Mouse (Mus musculus) mature B cell (primary cell): ENCODE data around the gene Ube2c.

ENCODE experiments used
- in situ Hi-C: fragments of 300-500 bp; cut with MboI; formaldehyde crosslinking; loops from 2 replicates; pipeline ENCODE4 v1.14.3; 2019

Ube2c gene

GRCm38 (mm10) chr2:164761502-164761901, 8.2 kb upstream of the Ube2c start:
- in situ Hi-C loops, result no loop called here

GRCm38 (mm10) chr2:164761971-164762370, 7.7 kb upstream of the Ube2c start:
- in situ Hi-C loops, result no loop called here

GRCm38 (mm10) chr2:164762593-164762992, 7.1 kb upstream of the Ube2c start:
- in situ Hi-C loops, result no loop called here

DNA sequence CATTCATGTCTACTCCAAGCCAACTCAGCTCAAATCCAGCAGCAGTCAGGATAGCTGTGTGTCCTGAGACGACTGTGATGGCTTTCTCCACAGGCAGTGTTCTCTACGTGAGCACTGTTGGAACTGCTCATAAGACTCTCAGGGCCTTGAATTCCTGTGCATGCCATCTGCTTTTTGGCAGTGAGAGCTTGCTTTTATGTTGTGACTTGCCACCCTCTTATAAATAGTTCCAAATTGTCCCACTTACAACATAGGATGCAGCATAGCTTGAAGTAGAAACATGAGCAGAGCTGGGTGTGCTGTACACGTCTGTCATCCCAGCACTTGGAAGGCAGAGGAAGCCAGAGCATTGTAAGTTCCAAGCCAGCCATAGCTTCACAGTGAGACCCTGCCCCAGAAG, 3.9 kb upstream of the Ube2c start:
- in situ Hi-C loops, result no loop called here

DNA sequence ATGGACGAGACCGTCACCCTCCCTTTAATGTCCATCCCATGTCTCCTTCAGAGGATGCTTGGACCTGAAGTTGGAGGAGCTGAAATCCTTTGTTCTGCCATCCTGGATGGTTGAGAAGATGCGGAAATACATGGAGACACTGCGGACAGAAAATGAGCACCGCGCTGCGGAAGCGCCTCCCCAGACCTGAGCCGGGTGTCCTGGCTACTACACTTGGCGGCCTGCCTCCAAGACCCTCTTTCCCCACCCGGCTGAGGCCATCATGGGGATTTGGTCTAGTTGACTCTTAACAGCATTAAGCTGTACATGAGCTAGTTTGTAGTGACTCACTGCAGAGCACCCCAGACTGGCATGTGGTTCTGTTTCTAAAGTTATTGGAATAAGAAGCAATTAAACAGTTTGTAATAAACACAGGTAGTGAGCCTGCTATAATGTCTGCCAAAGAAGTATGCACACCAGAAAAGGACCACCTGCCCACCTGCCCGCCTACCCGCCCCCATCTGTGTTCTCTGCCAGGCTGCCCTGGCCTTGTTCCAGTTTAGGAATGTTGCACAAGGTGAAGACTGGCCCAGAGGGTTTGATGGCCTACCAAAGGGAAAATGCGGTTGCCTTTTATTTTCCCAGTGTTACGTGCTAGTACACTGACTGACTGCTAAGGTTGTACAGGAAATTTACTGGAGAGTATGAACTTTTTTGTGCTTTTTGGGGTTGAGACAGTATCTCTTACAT, 1.7 kb upstream of the Ube2c start:
- in situ Hi-C loops, result no loop called here

DNA sequence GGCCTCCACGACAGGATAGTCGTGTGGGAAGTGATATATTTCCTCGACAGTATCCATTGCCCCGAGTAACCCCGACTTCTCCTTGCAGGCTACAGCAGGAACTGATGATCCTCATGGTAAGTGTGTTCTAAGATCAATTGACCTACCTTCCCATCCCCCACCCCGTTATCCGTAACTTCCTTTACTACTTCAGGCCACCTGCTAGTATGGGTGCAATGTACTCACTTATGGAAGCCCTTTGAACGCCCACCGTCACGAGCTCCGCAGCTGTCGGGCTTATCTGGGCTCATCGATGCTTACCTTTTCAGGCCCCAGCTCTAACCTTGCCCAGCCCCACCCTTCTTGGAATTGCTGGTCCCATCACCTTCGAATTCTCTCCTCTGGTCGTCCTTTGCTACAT, 581 bp downstream of the Ube2c start:
- in situ Hi-C loops, result no loop called here

GRCm38 (mm10) chr2:164771123-164771522, 1.4 kb downstream of the Ube2c start:
- in situ Hi-C loops, result no loop called here

- in situ Hi-C loops, result no loop called here
Measured at GRCm38 (mm10) chr2:164773229-164773988, 3.7 kb downstream of the Ube2c start.

DNA sequence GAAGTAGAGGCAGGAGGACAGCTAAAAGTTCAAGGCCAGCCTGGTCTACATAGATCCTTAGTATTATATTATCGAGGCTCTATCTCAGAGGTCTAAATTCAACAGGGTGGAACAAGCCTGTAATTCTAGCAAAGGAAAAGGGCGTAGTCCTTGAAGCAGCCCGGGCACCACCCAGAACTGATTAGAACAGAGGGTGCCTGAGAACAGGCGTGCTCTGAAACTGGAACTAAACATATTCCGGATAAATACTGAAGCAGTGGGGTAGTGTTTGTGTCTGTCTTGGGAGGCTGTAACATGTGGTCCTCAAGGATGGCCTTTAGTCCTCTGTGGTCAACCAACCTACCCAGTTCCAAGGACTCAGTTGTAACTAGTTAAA, 4.3 kb downstream of the Ube2c start:
- in situ Hi-C loops, result no loop called here

DNA sequence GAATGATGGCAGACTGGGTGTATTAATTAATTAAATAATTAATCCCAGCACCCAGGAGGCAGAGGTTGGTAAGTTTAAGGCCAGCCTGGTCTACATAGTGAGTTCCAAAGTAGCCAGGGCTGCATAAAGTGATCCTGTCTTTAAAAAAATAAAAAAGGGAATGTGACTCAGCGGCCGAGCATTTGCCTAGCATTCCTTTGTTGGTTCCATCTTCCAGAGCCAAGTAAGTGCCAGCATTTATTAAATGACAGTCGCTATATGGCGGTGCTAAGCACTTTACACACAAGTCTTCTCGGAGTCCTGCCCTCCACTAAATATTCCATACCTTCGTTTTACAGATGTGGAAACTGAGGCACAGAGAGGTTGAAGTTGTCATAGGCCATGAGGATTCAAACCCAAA, 6.4 kb downstream of the Ube2c start:
- in situ Hi-C loops, result no loop called here

DNA sequence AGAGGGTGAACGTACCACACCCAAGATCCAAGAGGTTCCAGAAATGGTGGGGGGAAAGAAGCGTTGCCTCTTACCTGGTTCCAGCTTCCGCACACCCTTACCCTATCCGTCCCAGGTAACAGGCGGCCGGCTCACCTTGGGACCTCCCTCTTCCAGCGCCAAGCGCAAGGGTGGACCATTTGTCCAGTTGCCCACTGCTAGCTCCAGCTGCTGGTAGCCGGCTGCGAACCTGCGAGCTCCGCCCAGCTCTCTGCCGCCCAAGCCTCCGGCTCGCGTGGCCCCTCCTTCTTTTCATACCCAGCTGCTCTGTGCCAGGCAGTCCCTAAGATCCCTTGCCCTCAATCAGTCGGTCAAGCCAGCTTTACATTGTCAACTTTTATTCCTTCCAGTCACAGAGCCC, 7.1 kb downstream of the Ube2c start:
- in situ Hi-C loops, result no loop called here

DNA sequence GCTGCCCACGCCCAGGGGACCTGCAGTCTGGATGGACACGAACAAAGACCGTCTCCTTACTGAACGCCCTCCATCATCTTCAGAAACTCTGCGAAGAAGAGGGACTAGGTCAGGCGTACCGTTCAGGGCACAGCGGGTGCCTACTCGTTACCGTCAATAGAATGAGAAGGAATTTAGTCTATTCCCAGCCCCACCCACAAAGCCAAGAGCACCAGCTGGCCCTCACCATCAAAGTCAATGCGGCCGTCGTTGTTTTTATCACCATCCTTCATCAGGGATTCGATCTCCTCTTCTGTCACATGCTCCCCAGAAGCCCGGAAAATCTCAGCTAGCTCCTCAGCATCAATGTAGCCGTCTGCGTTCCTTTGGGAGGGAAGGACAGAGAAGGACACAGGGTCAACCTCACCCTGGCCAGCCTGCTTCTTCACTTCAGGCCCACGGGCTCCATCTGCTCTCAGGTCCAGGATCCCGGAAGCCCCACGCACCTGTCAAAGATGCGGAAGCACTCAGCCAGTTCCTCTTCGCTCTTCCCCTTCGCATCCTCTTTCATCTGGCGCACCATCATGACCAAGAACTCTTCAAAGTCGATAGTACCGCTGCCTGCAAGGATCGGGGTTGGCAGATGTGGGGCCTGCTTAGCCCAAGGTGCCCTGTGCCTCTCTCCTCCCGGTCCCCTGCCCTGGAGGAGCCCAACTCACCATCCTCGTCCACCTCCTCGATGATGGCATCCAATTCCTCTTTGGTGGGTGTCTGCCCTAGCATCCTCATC, 7.7 kb downstream of the Ube2c start:
- in situ Hi-C loops, result no loop called here

DNA sequence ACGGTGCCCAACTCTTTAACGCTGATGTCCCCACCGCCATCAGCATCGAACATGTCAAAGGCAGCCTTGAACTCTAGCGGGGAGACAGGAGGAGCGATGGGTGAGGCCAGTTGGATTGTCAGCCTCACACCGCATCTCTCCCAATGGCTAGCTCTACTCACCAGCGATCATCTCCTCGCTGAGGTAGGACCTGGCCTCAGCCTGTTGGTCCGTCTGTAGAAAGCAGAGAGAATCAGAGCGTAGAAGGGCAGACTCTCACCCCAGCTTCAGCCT, 8.3 kb downstream of the Ube2c start:
- in situ Hi-C loops, result no loop called here

GRCm38 (mm10) chr2:164778809-164779208, 9.1 kb downstream of the Ube2c start:
- in situ Hi-C loops, result no loop called here

DNA sequence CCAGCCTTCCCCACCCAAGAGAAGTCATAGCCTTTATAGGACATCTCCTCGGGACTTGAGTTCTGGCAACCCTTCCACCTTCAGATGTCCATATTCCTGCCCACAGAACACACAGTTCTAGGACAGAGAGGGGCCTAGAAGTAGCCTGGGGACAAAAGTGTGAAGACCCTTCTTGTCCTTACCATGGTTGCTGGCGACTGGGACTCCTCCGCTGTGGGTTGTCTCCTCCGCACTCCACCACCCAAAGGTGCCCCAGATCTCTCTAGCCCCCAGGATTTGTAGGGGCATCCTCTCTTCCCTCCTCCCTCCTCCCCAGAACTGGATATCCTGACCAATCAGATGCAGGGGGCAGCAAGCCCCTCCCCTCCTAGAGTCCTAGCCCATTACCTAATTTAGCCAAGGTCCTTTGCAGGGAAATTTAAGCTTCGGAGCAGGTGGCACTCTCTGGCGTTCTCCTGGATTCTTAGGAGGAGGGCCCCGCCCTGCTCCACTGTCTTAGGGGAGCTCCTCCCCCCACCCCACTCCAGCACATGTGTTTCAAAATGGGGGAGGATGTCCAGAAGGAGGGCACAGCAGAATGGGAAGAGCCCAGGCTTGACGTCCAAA, 9.9 kb downstream of the Ube2c start, which contains the start of gene Tnnc2:
Tnnc2 (minus strand) TSS at position 487 of the 606 bp plus-strand sequence.
- in situ Hi-C loops, result no loop called here

DNA sequence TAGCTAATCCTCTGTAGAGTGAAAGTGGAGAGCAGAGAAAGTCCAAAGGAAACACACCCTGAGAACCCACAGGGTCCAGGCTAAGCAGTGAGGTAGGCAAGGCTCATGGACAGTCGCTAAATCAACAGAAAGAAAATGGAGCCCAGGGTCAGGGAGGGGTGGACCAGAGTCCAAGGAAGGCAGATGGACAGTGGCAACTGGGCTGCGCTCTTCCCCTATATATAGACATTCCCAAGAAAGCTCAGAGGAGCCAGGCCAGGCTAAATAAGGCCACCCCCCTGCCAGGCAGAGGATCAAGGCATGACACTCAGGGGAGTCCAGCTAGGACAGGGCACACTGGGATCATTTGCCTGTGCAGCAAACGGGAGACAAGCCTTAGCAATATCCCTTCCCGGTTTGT, 12.2 kb downstream of the Ube2c start:
- in situ Hi-C loops, result no loop called here

DNA sequence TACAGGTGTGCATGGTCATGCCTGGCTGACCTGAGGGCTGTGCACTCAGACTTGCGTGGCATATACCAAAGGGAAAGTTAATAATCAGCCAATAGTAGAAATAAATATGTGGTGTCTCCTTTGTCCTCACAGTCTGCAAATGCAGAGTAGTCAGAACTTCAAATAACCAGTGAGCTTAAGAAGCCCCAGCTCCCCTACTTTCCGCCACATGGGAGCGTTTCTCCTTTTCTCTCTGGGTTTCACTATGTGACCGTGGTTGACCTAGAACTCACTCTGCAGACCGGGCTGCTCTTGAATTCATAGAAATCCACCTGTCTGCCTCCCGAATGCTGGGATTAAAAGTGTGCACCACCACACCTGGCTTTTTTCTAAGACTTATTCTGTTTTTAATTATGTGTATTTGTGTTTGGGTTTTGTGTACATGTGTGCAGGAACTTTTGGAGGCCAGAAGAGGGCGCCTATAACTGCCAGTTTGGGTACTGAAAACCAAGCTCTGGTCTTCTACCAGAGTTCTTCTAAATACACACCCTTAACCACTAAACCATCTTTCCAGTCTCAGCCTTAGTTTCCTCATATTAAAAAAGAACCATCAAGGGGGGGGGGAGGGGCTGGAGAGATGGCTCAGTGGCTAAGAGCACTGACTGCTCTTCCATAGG, 14.4 kb downstream of the Ube2c start:
- in situ Hi-C loops, result no loop called here

- in situ Hi-C loops, result no loop called here
Measured at GRCm38 (mm10) chr2:164784869-164785420, 15.2 kb downstream of the Ube2c start.

DNA sequence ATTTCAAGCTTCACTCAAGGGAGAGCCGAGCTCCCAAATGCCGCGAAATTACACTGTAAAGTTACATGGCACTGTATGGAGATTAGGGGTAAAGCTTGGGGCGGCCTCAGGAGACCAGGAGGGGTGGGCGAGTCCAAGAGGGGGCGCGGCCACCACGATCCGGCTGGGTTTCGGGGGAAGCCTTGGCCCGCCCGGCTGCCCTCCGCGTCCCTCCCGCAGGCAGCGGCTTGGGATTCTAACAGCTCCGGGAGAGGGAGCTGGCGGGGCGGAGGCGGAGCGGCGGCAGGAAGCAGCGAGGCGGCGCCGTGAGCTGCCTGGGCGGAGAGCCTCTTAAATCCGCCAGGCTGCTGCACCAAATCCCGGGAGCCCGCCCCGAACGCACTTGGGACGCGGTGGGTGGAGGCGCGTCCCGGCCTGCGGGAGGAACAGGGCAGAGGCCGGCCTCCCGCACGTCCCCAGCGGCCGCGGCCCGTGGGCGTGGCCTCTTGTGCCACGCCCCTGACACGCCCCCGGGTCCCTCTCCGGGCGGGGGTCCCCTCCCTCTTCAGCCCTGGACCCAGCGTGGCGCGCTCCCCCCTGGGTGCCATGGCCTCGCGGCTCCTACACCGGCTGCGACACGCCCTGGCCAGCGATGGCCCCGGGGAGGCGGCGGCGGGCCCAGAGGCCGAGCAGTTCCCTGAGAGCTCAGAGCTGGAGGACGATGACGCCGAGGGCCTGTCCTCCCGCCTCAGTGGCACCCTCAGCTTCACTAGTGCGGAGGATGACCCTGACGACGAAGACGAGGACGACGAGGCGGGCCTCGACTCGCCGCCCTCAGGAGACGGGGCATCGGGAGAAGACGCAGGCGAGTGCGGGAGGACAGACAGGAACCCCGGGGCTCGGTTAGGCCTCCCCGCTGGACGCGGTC, 16.0 kb downstream of the Ube2c start, which contains the start of gene Snx21:
Snx21 (plus strand) TSS at position 343 of the 907 bp plus-strand sequence.
- in situ Hi-C loops, result no loop called here

DNA sequence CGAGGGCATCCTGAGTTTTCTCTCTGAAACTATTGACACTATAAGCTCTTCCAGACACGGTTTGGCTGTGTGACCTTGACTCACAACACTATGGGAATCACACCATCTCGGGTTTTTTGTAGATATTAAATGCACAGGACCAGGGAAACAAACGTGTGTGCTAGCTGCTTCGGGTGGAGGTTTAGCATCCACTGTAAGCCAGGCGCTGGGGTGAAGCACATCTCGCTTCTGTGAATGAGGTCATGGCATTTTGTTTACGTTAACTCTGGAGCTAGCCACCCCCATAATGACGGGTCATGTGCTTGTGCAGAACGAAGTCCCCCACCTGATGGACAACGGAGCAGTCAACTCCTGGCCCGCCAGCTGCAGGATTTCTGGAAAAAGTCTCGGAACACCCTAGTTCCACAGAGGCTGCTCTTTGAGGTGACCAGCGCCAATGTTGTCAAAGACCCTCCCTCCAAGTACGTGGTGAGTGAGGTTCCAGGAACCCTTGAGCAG, 16.7 kb downstream of the Ube2c start:
- in situ Hi-C loops, result no loop called here
